Mouse (Mus musculus) stomach, embryonic 15.5 days (tissue): ENCODE measurements around the gene Tmem170. TPM values are rescaled to one million over a fixed set of nuclear protein-coding genes. Genes with fewer than 3 reads are reported as not detected.

ENCODE experiments used
- ATAC-seq: fragments of 200-750 bp; cut with Nextera tagmentation; 2 replicates; pipeline ENCODE4 v1.8.0; 2017; ENCODE audit warnings: low read depth, moderate number of reproducible peaks, moderate TSS enrichment; ENCODE audit not compliant: insufficient read depth, low FRiP score
- H3K27ac ChIP-seq: fragments of 300-500 bp; sonication (generic); 2 replicates; pipeline ENCODE4 v1.5.1; 2015; ENCODE audit warnings: mild to moderate bottlenecking, inconsistent platforms
- H3K27me3 ChIP-seq: fragments of 300-500 bp; sonication (generic); replicated peaks from 2 replicates; pipeline ENCODE4 v1.6.1; 2015; ENCODE audit warnings: inconsistent platforms
- H3K36me3 ChIP-seq: fragments of 300-500 bp; sonication (generic); 2 replicates; pipeline ENCODE4 v1.6.1; 2015; ENCODE audit warnings: inconsistent platforms
- H3K4me1 ChIP-seq: fragments of 300-500 bp; sonication (generic); 2 replicates; pipeline ENCODE4 v1.6.1; 2015; ENCODE audit warnings: inconsistent platforms
- H3K4me2 ChIP-seq: fragments of 300-500 bp; sonication (generic); 2 replicates; pipeline ENCODE4 v1.6.1; 2015; ENCODE audit warnings: mild to moderate bottlenecking, inconsistent platforms
- H3K4me3 ChIP-seq: fragments of 300-500 bp; sonication (generic); replicated peaks from 2 replicates; pipeline ENCODE4 v1.5.1; 2015; ENCODE audit warnings: inconsistent platforms
- H3K9ac ChIP-seq: fragments of 300-500 bp; sonication (generic); 2 replicates; pipeline ENCODE4 v1.6.1; 2015; ENCODE audit warnings: inconsistent platforms
- H3K9me3 ChIP-seq: fragments of 300-500 bp; sonication (generic); 2 replicates; pipeline ENCODE4 v1.6.1; 2016; ENCODE audit warnings: inconsistent platforms
- WGBS: fragments of 180-500 bp; shearing (Covaris S2); methylation state at CpG from one replicate; pipeline ENCODE4 v1.1.7; 2015; 5-methylcytosine and 5-hydroxymethylcytosine counted together
- polyA plus RNA-seq: library from polyadenylated mRNA; unstranded; fragments of >200 nt; fragmentation: Nextera tagmentation; extraction: Ambion mirVana; gene quantifications from 2 replicates; pipeline ENCODE4 v1.2.1, GENCODE M21; 2015

Tmem170 gene
- polyA plus RNA-seq, 1 experiment from 2014 or later, result 12.8 TPM

DNA sequence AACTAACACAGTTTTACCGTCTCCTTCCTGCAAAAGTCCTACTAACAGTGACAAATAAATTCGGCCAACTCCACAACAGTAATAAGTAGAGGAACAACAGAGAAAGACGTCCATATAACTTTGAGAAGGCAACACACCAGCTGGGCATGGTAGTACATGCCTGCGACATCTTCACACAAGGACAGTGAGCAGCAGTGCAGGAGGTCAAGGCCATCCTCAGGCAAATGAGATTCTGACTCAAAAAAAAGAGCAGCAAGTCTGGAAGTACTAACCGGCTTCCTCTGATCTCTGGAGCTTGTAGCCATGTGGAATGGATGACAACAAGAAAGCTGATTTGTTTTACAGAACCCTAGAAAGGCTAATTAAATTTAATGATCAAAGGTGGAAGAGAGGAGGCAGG is 43.6 kb downstream of the Tmem170 start:
- Histone ChIP-seq H3K36me3 (peaks cover 18% of the 10 kb centered on the region; the same call in 1 of the 2 replicates), H3K9ac (no peak overlapping the region), H3K4me2 (no peak overlapping the region), H3K27ac (no peak overlapping the region), H3K4me1 (0 out of 2 replicates have a peak, but pooled peaks cover 4% of the 10 kb centered on the region), H3K9me3 (no peaks in the 10 kb centered on the region), H3K27me3 (no peaks in the 10 kb centered on the region), H3K4me3 (no peak overlapping the region)
- no peak for ATAC-seq
- WGBS, result 78% methylated on average over 5 of the region's 5 CpGs

DNA sequence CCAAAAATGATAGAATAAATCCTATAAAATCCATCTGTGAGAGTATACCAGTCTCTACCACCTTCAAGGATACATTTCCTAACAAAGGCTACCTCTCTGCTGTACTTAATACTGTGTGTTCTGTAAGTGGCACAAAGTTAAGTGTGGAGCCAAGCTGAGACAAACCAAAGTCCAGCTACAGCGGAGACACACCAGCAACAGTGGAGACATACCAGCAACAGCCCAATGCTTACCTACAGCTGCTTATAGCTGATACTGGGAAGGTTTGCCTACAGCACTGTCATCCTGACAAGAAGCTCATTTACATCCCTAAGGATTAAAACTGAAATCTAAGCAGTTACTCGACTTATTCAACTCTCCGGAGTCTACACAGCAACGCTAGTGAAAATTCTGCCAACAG is 44.6 kb downstream of the Tmem170 start:
- ATAC-seq, result no peak
- Histone ChIP-seq H3K4me1 (0 out of 2 replicates have a peak, but pooled peaks cover 4% of the 10 kb centered on the region), H3K27me3 (no peaks in the 10 kb centered on the region), H3K36me3 (peaks cover 18% of the 10 kb centered on the region; the same call in 1 of the 2 replicates), H3K9me3 (no peaks in the 10 kb centered on the region), H3K4me2 (no peak overlapping the region), H3K4me3 (no peak overlapping the region), H3K27ac (no peak overlapping the region), H3K9ac (no peak overlapping the region)
- 70% methylated on average over 4 of the region's 4 CpGs for WGBS

DNA sequence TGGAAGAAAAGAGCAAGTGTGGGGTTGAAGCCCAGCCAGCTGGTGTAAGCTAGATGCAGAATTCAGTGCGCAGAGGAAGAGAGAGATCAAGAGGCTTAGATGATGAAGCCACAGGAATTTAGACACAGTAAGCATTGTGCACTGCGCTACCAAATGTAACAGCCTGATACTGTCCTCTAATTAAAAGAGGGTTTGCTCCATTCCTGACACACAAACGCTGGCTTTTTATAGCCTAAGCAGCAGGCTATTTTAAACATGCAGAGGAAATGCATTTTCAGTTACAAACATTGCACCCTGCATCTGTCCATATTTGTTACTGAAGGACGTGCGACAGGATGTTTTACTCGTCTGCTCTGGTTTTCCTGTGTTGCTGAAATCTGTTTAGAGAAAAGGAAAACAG is 48.0 kb downstream of the Tmem170 start:
- 0 out of 2 replicates have a peak, but pooled peaks cover 4% of the 10 kb centered on the region for H3K4me1 ChIP-seq
- no peaks in the 10 kb centered on the region for H3K9me3 ChIP-seq
- H3K9ac ChIP-seq, result no peak overlapping the region
- WGBS, result 63% methylated on average over 6 of the region's 6 CpGs
- no peak overlapping the region for H3K4me2 ChIP-seq
- peak overlapping the region; percentile 77 for H3K27ac ChIP-seq
- H3K4me3 ChIP-seq, result no peak overlapping the region
- peaks cover 19% of the 10 kb centered on the region; the same call in 1 of the 2 replicates for H3K36me3 ChIP-seq
- no peak; the same call in 1 of the 2 replicates for ATAC-seq
- no peaks in the 10 kb centered on the region for H3K27me3 ChIP-seq

DNA sequence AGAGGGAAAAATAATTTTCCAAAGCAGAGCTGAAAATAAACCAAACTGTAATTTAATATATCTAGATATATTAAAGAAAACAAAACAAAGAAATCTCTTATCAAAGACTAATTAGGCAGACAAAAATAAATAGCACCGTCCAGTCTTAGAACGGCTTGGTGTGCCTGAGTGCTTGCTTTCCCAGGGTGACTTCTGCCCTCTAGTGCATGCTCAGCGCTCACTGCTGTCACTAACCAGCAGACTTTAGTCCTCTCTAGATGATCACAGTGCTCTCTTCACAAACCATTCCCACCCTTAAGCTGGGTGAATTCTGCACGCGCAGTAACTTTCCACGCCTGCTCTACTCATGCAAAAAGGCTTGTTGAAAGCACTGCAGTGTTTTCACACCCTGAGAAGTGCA is 51.3 kb downstream of the Tmem170 start:
- no peak overlapping the region for H3K27ac ChIP-seq
- no peak overlapping the region for H3K4me2 ChIP-seq
- no peaks in the 10 kb centered on the region for H3K9me3 ChIP-seq
- H3K36me3 ChIP-seq, result peaks cover 23% of the 10 kb centered on the region; the same call in 1 of the 2 replicates
- H3K4me1 ChIP-seq, result no peaks in the 10 kb centered on the region
- H3K9ac ChIP-seq, result no peak overlapping the region
- no peaks in the 10 kb centered on the region for H3K27me3 ChIP-seq
- ATAC-seq, result no peak
- no peak overlapping the region for H3K4me3 ChIP-seq
- WGBS, result 66% methylated on average over 6 of the region's 6 CpGs

DNA sequence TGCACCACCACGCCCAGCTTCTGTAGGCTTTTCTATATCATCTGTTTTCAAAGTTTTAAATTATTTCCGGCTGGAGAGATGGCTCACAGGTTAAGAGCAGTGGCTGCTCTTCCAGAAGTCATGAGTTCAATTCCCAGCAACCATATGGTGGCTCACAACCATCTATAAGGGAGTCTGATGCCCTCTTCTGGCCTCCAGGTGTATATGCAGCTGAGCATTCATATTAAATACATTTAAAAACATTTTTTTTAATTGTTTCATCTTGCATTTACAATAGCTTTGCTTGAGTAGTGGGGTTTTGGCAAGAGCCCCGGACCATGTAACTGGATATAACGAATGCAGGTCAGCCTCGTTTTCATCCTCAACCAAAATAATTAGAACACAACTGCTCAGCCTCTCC is 52.2 kb downstream of the Tmem170 start:
- no peak overlapping the region for H3K4me3 ChIP-seq
- WGBS, result 95% methylated on average over 5 of the region's 5 CpGs
- ATAC-seq, result no peak
- H3K9me3 ChIP-seq, result no peaks in the 10 kb centered on the region
- peaks cover 22% of the 10 kb centered on the region; the same call in 1 of the 2 replicates for H3K36me3 ChIP-seq
- H3K4me1 ChIP-seq, result no peaks in the 10 kb centered on the region
- no peak overlapping the region for H3K27ac ChIP-seq
- H3K9ac ChIP-seq, result no peak overlapping the region
- no peaks in the 10 kb centered on the region for H3K27me3 ChIP-seq
- no peak overlapping the region for H3K4me2 ChIP-seq

DNA sequence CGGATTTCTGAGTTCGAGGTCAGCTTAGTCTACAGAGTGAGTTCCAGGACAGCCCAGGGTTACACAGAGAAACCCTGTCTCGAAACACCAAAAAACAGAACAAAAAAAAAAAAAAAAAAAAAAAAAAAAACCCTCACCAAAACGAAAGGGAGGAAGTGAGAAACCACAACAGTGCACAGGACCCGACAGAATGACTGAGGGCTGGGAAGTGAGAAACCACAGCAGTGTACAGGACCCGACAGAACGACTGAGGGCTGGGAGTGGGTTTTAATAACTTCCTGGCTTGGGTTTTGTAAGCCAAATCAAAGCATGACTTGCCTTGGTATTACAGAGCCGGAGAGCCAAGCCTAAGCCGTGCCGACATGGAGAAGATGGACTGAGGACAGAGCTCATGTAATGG is 55.4 kb downstream of the Tmem170 start:
- 77% methylated on average over 10 of the region's 10 CpGs for WGBS
- peaks cover 22% of the 10 kb centered on the region; the same call in 1 of the 2 replicates for H3K36me3 ChIP-seq
- no peaks in the 10 kb centered on the region for H3K4me1 ChIP-seq
- H3K9me3 ChIP-seq, result no peaks in the 10 kb centered on the region
- H3K4me2 ChIP-seq, result no peak overlapping the region
- H3K27me3 ChIP-seq, result no peaks in the 10 kb centered on the region
- no peak overlapping the region for H3K9ac ChIP-seq
- no peak overlapping the region for H3K4me3 ChIP-seq
- 0 out of 2 replicates have a peak overlapping the region, but pooled peaks have one; percentile 16 for H3K27ac ChIP-seq
- ATAC-seq, result no peak

DNA sequence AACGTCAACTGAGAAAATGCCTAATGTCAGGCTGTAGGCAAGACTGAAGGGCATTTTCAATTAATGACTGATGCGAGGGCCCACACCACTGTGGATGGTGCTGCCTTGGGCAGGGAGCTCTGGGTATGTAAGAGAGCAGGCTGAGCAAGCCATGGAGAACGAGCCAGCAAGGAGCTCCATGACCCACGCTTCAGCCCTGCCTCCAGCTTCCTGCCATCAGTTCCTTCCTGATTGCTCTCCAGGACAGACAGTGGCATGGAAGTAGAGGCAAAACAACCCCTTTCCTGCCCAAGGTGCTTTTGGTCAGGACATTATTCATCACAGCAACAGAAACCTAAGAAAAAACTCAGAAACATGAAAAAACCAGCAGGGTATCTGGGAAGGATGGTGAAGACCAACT is 55.9 kb downstream of the Tmem170 start:
- Histone ChIP-seq H3K27ac (0 out of 2 replicates have a peak overlapping the region, but pooled peaks have one; percentile 6), H3K4me3 (no peak overlapping the region), H3K9me3 (no peaks in the 10 kb centered on the region), H3K4me2 (no peak overlapping the region), H3K27me3 (no peaks in the 10 kb centered on the region), H3K4me1 (no peaks in the 10 kb centered on the region), H3K36me3 (peaks cover 22% of the 10 kb centered on the region; the same call in 1 of the 2 replicates), H3K9ac (no peak overlapping the region)
- 81% methylated on average over 4 of the region's 4 CpGs for WGBS
- ATAC-seq, result no peak

DNA sequence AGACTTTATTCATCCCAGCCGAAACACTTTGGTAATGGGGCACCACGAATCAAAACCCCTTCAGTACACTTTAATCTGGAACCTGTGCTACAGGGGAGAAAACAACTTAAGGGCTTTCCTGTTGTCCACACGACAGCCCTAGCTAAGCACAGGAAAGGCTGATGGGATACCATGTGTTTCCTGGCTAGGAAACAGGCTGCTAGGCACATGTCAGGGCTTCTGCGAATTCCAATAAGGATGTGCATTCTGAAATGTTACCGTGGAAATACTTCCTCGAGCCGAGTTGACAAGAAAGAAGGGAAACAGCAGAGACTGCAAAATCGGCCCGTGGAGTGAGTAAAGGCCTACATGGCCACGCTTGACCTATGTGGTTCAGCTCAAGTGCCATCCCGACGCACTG is 56.5 kb downstream of the Tmem170 start:
- no peaks in the 10 kb centered on the region for H3K4me1 ChIP-seq
- H3K27ac ChIP-seq, result 0 out of 2 replicates have a peak overlapping the region, but pooled peaks have one; percentile 31
- no peaks in the 10 kb centered on the region for H3K27me3 ChIP-seq
- H3K4me3 ChIP-seq, result no peak overlapping the region
- peaks cover 22% of the 10 kb centered on the region; the same call in 1 of the 2 replicates for H3K36me3 ChIP-seq
- no peak for ATAC-seq
- no peak overlapping the region for H3K4me2 ChIP-seq
- no peaks in the 10 kb centered on the region for H3K9me3 ChIP-seq
- H3K9ac ChIP-seq, result no peak overlapping the region
- 83% methylated on average over 12 of the region's 12 CpGs for WGBS

DNA sequence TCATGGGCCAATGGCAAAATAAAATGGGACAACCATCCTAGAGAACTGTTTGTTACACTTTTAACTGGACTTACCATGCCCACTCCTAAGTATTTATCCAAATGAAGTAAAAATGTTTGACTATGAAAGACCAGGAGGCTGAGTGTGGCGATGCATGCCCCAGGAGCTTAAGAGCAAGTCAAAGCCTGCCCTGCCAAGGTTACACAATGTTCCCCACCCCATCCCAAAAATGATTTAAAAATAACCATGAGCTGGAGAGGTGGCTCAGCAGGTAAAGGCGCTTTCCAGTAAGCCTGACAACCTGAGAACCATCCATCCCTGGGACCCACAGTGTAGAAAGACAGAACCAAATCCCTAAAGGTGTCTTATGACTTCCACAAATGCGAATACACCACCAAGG is 58.0 kb downstream of the Tmem170 start:
- Histone ChIP-seq H3K27me3 (no peaks in the 10 kb centered on the region), H3K27ac (0 out of 2 replicates have a peak overlapping the region, but pooled peaks have one; percentile 12), H3K4me1 (no peaks in the 10 kb centered on the region), H3K36me3 (peaks cover 21% of the 10 kb centered on the region; the same call in 1 of the 2 replicates), H3K4me3 (no peak overlapping the region), H3K9ac (no peak overlapping the region), H3K4me2 (no peak overlapping the region), H3K9me3 (no peaks in the 10 kb centered on the region)
- WGBS, result 88% methylated on average over 3 of the region's 3 CpGs
- no peak for ATAC-seq

DNA sequence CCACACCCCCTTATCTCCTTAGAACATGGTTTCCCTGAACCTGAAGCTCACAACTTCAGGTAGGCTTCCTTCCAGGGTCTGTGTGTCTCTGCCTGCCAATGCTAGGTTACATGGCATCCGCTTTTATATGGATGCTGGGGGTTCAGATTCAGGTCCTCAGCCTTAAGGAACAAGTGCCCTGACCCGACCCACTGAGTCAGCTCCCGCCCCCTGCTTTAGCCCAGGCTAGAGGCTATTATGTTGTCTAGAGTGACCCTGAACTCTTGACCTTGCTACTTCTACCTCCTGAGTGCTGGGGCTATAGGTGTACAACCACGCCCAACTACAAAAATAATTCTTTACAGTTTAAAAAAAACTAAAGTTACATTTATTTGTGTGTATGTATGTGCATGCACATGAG is 61.5 kb downstream of the Tmem170 start:
- Histone ChIP-seq H3K4me2 (no peak overlapping the region), H3K9ac (no peak overlapping the region), H3K4me1 (no peaks in the 10 kb centered on the region), H3K27me3 (no peaks in the 10 kb centered on the region), H3K36me3 (peaks cover 9% of the 10 kb centered on the region; the same call in 1 of the 2 replicates), H3K9me3 (no peaks in the 10 kb centered on the region), H3K4me3 (no peak overlapping the region), H3K27ac (no peak overlapping the region)
- 92% methylated on average over 4 of the region's 4 CpGs for WGBS
- no peak for ATAC-seq

DNA sequence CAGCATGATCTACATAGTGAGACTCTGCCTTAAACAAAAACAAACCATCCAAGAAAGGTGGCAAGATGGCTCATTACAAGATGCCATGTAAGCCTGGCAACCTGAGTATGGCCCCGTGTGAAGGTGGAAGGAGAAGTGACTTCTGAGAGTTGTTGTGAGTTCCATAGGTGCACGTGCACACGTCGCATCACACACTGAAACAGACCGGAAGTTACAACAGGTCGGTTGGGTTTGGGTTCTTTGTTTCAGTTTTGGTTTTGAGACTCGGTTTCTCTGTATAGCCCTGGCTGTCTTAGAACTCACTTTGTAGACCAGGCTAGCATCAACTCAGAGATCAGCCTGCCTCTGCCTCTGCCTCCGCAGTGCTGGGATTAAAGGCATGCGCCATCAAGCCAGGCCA is 62.7 kb downstream of the Tmem170 start:
- no peak for ATAC-seq
- H3K4me1 ChIP-seq, result no peaks in the 10 kb centered on the region

More for the DNA sequence above, 62.7 kb downstream of the Tmem170 start:
- no peak overlapping the region for H3K4me3 ChIP-seq
- 96% methylated on average over 9 of the region's 9 CpGs for WGBS
- no peaks in the 10 kb centered on the region for H3K9me3 ChIP-seq
- H3K27me3 ChIP-seq, result no peaks in the 10 kb centered on the region
- no peak overlapping the region for H3K4me2 ChIP-seq
- H3K36me3 ChIP-seq, result peaks cover 8% of the 10 kb centered on the region; the same call in 1 of the 2 replicates
- H3K9ac ChIP-seq, result no peak overlapping the region
- no peak overlapping the region for H3K27ac ChIP-seq
